Mouse (Mus musculus): ENCODE measurements around the gene Me1. TPM values are rescaled to one million over a fixed set of nuclear protein-coding genes. Genes with fewer than 3 reads are reported as not detected.

The Me1 gene
- polyA plus RNA-seq, 1 experiment from 2014 or later, result 9.4 TPM

- peaks cover 9% of the 10 kb centered on the region for H3K4me1 ChIP-seq
- peak overlapping the region; percentile 85 for H3K27ac ChIP-seq
- no peaks in the 10 kb centered on the region for H3K36me3 ChIP-seq
- peaks cover 22% of the 10 kb centered on the region for H3K27me3 ChIP-seq (ENCODE audit: low read depth, poor library complexity, severe bottlenecking)
- DNase-seq (ENCODE audit: low spot score), result peak; percentile 62
- 1% methylated on average over 50 of the region's 56 CpGs for WGBS
- H3K9me3 ChIP-seq (replicated peaks), result no peaks in the 10 kb centered on the region
- H3K4me3 ChIP-seq, result peak overlapping the region; percentile 78
Measured at GRCm38 (mm10) chr9:86695199-86695817, 445 bp downstream of the Me1 start.

- WGBS, result 93% methylated on average over 7 of the region's 7 CpGs
- Histone ChIP-seq H3K4me1 (peaks cover 9% of the 10 kb centered on the region), H3K27ac (no peak overlapping the region), H3K27me3 (ENCODE audit: low read depth, poor library complexity, severe bottlenecking) (peaks cover 22% of the 10 kb centered on the region), H3K36me3 (no peaks in the 10 kb centered on the region), H3K4me3 (peak overlapping the region; percentile 78; the same call in 1 of the 2 replicates), H3K9me3 (replicated peaks) (no peaks in the 10 kb centered on the region)
- DNase-seq (ENCODE audit: low spot score), result no peak
Measured at GRCm38 (mm10) chr9:86694644-86695043, 1.1 kb downstream of the Me1 start.

GRCm38 (mm10) chr9:86693935-86694334, 1.8 kb downstream of the Me1 start:
- H3K4me3 ChIP-seq, result no peak overlapping the region
- no peak overlapping the region for H3K27ac ChIP-seq
- DNase-seq (ENCODE audit: low spot score), result no peak
- no peaks in the 10 kb centered on the region for H3K36me3 ChIP-seq
- H3K4me1 ChIP-seq, result peaks cover 9% of the 10 kb centered on the region
- 92% methylated on average over 6 of the region's 6 CpGs for WGBS
- H3K27me3 ChIP-seq (ENCODE audit: low read depth, poor library complexity, severe bottlenecking), result peaks cover 22% of the 10 kb centered on the region
- no peaks in the 10 kb centered on the region for H3K9me3 ChIP-seq (replicated peaks)

DNA sequence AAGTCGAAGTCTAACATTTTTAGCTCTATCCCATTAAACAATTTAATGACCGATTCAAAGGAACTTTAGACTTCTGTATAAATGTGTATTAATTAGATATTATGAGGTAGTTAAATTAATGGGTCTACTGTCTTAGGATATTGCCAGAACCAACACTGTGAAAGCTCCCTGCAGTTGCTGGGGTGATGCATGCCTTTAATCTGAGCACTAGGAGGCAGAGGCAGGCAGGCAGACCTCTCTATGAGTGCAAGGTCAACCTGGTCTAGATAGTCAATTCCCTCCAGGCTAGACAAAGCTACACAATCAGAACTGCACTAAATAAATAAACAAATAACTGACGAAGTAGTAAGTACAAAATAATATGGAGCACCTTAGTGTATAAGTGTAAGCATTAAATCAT, 3.1 kb downstream of the Me1 start:
- Histone ChIP-seq H3K27ac (no peak overlapping the region), H3K27me3 (ENCODE audit: low read depth, poor library complexity, severe bottlenecking) (peaks cover 22% of the 10 kb centered on the region), H3K4me3 (no peak overlapping the region), H3K4me1 (peaks cover 9% of the 10 kb centered on the region), H3K9me3 (replicated peaks) (no peaks in the 10 kb centered on the region), H3K36me3 (no peaks in the 10 kb centered on the region)
- DNase-seq (ENCODE audit: low spot score), result no peak
- 84% methylated on average over 3 of the region's 3 CpGs for WGBS

- no peak for DNase-seq (ENCODE audit: low spot score)
- H3K4me3 ChIP-seq, result no peak overlapping the region
- WGBS, result 87% methylated on average over 5 of the region's 5 CpGs
Measured at GRCm38 (mm10) chr9:86692251-86692650, 3.5 kb downstream of the Me1 start.

GRCm38 (mm10) chr9:86691101-86691500, 4.7 kb downstream of the Me1 start:
- peaks cover 14% of the 10 kb centered on the region for H3K27me3 ChIP-seq (ENCODE audit: low read depth, poor library complexity, severe bottlenecking)
- H3K4me3 ChIP-seq, result no peak overlapping the region
- H3K27ac ChIP-seq, result no peak overlapping the region
- WGBS, result 93% methylated on average over 3 of the region's 3 CpGs
- no peak for DNase-seq (ENCODE audit: low spot score)
- H3K36me3 ChIP-seq, result no peaks in the 10 kb centered on the region
- H3K9me3 ChIP-seq (replicated peaks), result no peaks in the 10 kb centered on the region
- H3K4me1 ChIP-seq, result peaks cover 9% of the 10 kb centered on the region

More at GRCm38 (mm10) chr9:86692251-86692650, 3.5 kb downstream of the Me1 start:
- Histone ChIP-seq H3K4me1 (peaks cover 9% of the 10 kb centered on the region), H3K27ac (no peak overlapping the region), H3K36me3 (no peaks in the 10 kb centered on the region), H3K27me3 (ENCODE audit: low read depth, poor library complexity, severe bottlenecking) (peaks cover 22% of the 10 kb centered on the region), H3K9me3 (replicated peaks) (no peaks in the 10 kb centered on the region)

- H3K36me3 ChIP-seq, result no peaks in the 10 kb centered on the region
- H3K27me3 ChIP-seq (ENCODE audit: low read depth, poor library complexity, severe bottlenecking), result no peaks in the 10 kb centered on the region
- no peak for DNase-seq (ENCODE audit: low spot score)
- peaks cover 10% of the 10 kb centered on the region for H3K4me1 ChIP-seq
- peak overlapping the region; percentile 63; the same call in 1 of the 2 replicates for H3K27ac ChIP-seq
- 70% methylated on average over 8 of the region's 8 CpGs for WGBS
- no peaks in the 10 kb centered on the region for H3K9me3 ChIP-seq (replicated peaks)
- no peak overlapping the region for H3K4me3 ChIP-seq
Measured at GRCm38 (mm10) chr9:86683713-86684209, 12.0 kb downstream of the Me1 start.

DNA sequence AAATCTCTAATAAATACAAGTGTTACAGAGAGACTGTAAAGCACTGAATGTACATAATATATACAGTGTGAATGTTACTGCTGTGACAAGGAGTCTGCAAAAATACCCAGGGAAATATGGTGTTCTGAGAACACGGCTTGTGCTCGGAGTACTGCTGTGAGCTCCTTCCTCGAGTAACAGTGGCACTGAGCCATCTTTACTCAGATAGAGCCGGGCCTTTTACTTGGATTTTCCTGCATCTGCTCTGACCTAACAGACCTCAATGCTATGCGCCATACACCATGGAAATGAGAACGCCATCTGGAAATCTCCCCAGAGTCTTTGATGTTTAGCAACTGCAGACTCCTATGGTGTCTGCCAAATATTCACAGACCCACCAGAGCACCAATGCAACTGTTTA, 12.9 kb downstream of the Me1 start:
- WGBS, result 80% methylated on average over 6 of the region's 6 CpGs
- H3K4me3 ChIP-seq, result no peak overlapping the region
- peaks cover 10% of the 10 kb centered on the region for H3K4me1 ChIP-seq
- DNase-seq (ENCODE audit: low spot score), result no peak
- H3K9me3 ChIP-seq (replicated peaks), result no peaks in the 10 kb centered on the region
- H3K27ac ChIP-seq, result no peak overlapping the region
- no peaks in the 10 kb centered on the region for H3K27me3 ChIP-seq (ENCODE audit: low read depth, poor library complexity, severe bottlenecking)
- H3K36me3 ChIP-seq, result no peaks in the 10 kb centered on the region

GRCm38 (mm10) chr9:86682278-86682677, 13.5 kb downstream of the Me1 start:
- Histone ChIP-seq H3K27ac (no peak overlapping the region), H3K27me3 (ENCODE audit: low read depth, poor library complexity, severe bottlenecking) (no peaks in the 10 kb centered on the region), H3K36me3 (no peaks in the 10 kb centered on the region), H3K9me3 (replicated peaks) (no peaks in the 10 kb centered on the region), H3K4me1 (peaks cover 10% of the 10 kb centered on the region), H3K4me3 (no peak overlapping the region)
- 90% methylated on average over 4 of the region's 4 CpGs for WGBS
- DNase-seq (ENCODE audit: low spot score), result no peak

- WGBS, result 91% methylated on average over 6 of the region's 6 CpGs
- no peak for DNase-seq (ENCODE audit: low spot score)
- Histone ChIP-seq H3K27me3 (ENCODE audit: low read depth, poor library complexity, severe bottlenecking) (no peaks in the 10 kb centered on the region), H3K9me3 (replicated peaks) (no peaks in the 10 kb centered on the region), H3K36me3 (no peaks in the 10 kb centered on the region), H3K4me1 (peaks cover 10% of the 10 kb centered on the region), H3K4me3 (no peak overlapping the region), H3K27ac (no peak overlapping the region)
Measured at GRCm38 (mm10) chr9:86680431-86680830, 15.3 kb downstream of the Me1 start.

- DNase-seq (ENCODE audit: low spot score), result no peak
- Histone ChIP-seq H3K4me3 (no peak overlapping the region), H3K4me1 (peaks cover 10% of the 10 kb centered on the region), H3K36me3 (no peaks in the 10 kb centered on the region), H3K27ac (no peak overlapping the region), H3K27me3 (ENCODE audit: low read depth, poor library complexity, severe bottlenecking) (no peaks in the 10 kb centered on the region), H3K9me3 (replicated peaks) (no peaks in the 10 kb centered on the region)
- 95% methylated on average over 11 of the region's 11 CpGs for WGBS
Measured at GRCm38 (mm10) chr9:86679843-86680417, 15.8 kb downstream of the Me1 start.

DNA sequence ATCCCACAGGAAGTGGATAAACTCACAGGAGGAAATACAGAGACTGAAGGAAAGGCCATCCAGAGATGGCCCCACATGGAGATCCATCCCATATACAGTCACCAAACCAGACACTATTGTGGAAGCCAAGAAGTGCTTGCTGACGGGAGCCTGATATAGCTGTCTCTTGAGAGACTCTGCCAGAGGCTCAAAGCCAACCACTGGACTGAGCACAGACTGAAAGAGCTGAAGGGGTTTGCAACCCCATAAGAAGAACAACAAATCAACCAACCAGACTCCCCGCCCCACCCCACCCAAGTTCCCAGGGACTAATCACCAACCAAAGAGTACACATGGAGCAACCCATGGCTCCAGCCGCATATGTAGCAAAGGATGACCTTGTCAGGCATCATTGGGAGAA, 19.5 kb downstream of the Me1 start:
- WGBS, result 95% methylated on average over 3 of the region's 3 CpGs
- Histone ChIP-seq H3K9me3 (replicated peaks) (no peaks in the 10 kb centered on the region), H3K27me3 (ENCODE audit: low read depth, poor library complexity, severe bottlenecking) (no peaks in the 10 kb centered on the region)

DNA sequence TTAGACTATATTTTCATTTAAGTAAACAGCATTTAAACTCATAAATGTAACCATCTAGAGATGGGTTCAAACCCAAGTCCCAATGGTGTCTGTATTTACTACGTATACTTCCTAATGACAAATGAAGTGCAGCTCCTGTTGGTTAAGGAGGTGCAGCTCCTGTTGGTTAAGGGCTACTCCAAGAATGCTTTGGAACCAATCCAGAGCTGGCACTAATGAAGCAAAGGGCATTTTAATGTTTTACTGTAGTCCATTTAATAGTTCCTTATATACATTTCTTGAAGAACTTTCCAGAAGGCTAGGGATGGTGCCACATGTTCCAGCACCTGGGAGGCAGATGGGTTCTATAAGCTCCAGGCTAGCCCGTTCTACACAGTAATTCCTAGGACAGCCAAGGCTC, 20.3 kb downstream of the Me1 start:
- Histone ChIP-seq H3K4me1 (no peaks in the 10 kb centered on the region), H3K4me3 (no peak overlapping the region), H3K27ac (no peak overlapping the region), H3K9me3 (replicated peaks) (no peaks in the 10 kb centered on the region), H3K27me3 (ENCODE audit: low read depth, poor library complexity, severe bottlenecking) (no peaks in the 10 kb centered on the region), H3K36me3 (no peaks in the 10 kb centered on the region)
- WGBS, result 88% methylated on average over 2 of the region's 2 CpGs
- no peak for DNase-seq (ENCODE audit: low spot score)

More for the DNA sequence above, 19.5 kb downstream of the Me1 start:
- Histone ChIP-seq H3K27ac (no peak overlapping the region), H3K4me3 (no peak overlapping the region), H3K4me1 (no peaks in the 10 kb centered on the region), H3K36me3 (no peaks in the 10 kb centered on the region)
- DNase-seq (ENCODE audit: low spot score), result no peak

Measured in limb, embryonic 10.5 days (tissue).